Mouse (Mus musculus) liver, adult 2 months (tissue): ENCODE measurements at regions not wholly inside any gene's neighbourhood (a gene's known extent, or its start where the extent isn't known, plus 50 kb on each side); places are given as distances from the start of the nearest gene placed in this dataset.

Experiments used
- CTCF ChIP-seq: fragments of 200-500 bp; IDR thresholded peaks from 2 replicates; pipeline ENCODE4 v1.5.1; 2011; ENCODE audit warnings: low read depth, low read length, control low read depth
- POLR2A ChIP-seq: fragments of 200-500 bp; IDR thresholded peaks from 2 replicates; pipeline ENCODE4 v1.6.1; 2011; ENCODE audit warnings: low read length, control low read depth; ENCODE audit not compliant: insufficient read depth; ENCODE audit errors: extremely low read depth

GRCm38 (mm10) chr14:25371661-25372060 lies 87.3 kb upstream of the Zmiz1 start:
- no peak for TF ChIP-seq POLR2A
- TF ChIP-seq CTCF = no peak
